Mouse (Mus musculus): ENCODE data around the gene Ly6g5b. TPM values are rescaled to one million over a fixed set of nuclear protein-coding genes. Genes with fewer than 3 reads are reported as not detected.

Ly6g5b gene
- polyA plus RNA-seq, 1 experiment from 2014 or later, result 0.36 TPM

Other genes with a start within 250 kb of the Ly6g5b start
- 0.52 and 0.59 TPM in 2 replicates for gene Zbtb12, start 235.9 kb downstream of the Ly6g5b start, polyA plus RNA-seq (2014; fragmentation: Nextera tagmentation; extraction: Ambion mirVana)
- not detected in 2 replicates for gene Gm20547, start 233.4 kb downstream of the Ly6g5b start, polyA plus RNA-seq (2014; fragmentation: Nextera tagmentation; extraction: Ambion mirVana)
- gene C2, start 217.2 kb downstream of the Ly6g5b start, polyA plus RNA-seq (2014; fragmentation: Nextera tagmentation; extraction: Ambion mirVana), result 0.70 and 0.94 TPM in 2 replicates
- gene Ehmt2, start 217.0 kb downstream of the Ly6g5b start, polyA plus RNA-seq (2014; fragmentation: Nextera tagmentation; extraction: Ambion mirVana), result 32.4 and 42.3 TPM in 2 replicates
- gene Slc44a4, start 201.0 kb downstream of the Ly6g5b start, polyA plus RNA-seq (2014; fragmentation: Nextera tagmentation; extraction: Ambion mirVana), result 0.10 and 0.13 TPM in 2 replicates
- 16.0 and 16.6 TPM in 2 replicates for gene Neu1, start 184.2 kb downstream of the Ly6g5b start, polyA plus RNA-seq (2014; fragmentation: Nextera tagmentation; extraction: Ambion mirVana)
- 0.48 and 0.50 TPM in 2 replicates for gene Hspa1b, start 156.2 kb downstream of the Ly6g5b start, polyA plus RNA-seq (2014; fragmentation: Nextera tagmentation; extraction: Ambion mirVana)
- not detected in 2 replicates for gene Gm20481, start 145.5 kb downstream of the Ly6g5b start, polyA plus RNA-seq (2014; fragmentation: Nextera tagmentation; extraction: Ambion mirVana)
- gene Hspa1a, start 143.3 kb downstream of the Ly6g5b start, polyA plus RNA-seq (2014; fragmentation: Nextera tagmentation; extraction: Ambion mirVana), result 1.9 and 2.5 TPM in 2 replicates
- gene Hspa1l, start 142.7 kb downstream of the Ly6g5b start, polyA plus RNA-seq (2014; fragmentation: Nextera tagmentation; extraction: Ambion mirVana), result 1.7 and 4.0 TPM in 2 replicates
- gene Lsm2, start 133.6 kb downstream of the Ly6g5b start, polyA plus RNA-seq (2014; fragmentation: Nextera tagmentation; extraction: Ambion mirVana), result 162 and 169 TPM in 2 replicates
- gene Vars, start 114.4 kb downstream of the Ly6g5b start, polyA plus RNA-seq (2014; fragmentation: Nextera tagmentation; extraction: Ambion mirVana), result 55.7 and 59.7 TPM in 2 replicates
- gene Vwa7, start 98.8 kb downstream of the Ly6g5b start, polyA plus RNA-seq (2014; fragmentation: Nextera tagmentation; extraction: Ambion mirVana), result 0.20 and 0.27 TPM in 2 replicates
- gene Sapcd1, start 87.4 kb downstream of the Ly6g5b start, polyA plus RNA-seq (2014; fragmentation: Nextera tagmentation; extraction: Ambion mirVana), result 1.8 and 2.1 TPM in 2 replicates
- 4.4 and 4.6 TPM in 2 replicates for gene Msh5, start 68.7 kb downstream of the Ly6g5b start, polyA plus RNA-seq (2014; fragmentation: Nextera tagmentation; extraction: Ambion mirVana)
- 86.4 and 228 TPM in 2 replicates for gene Clic1, start 65.5 kb downstream of the Ly6g5b start, polyA plus RNA-seq (2014; fragmentation: Nextera tagmentation; extraction: Ambion mirVana)
- gene Ddah2, start 56.4 kb downstream of the Ly6g5b start, polyA plus RNA-seq (2014; fragmentation: Nextera tagmentation; extraction: Ambion mirVana), result 213 and 217 TPM in 2 replicates
- gene Ly6g6c, start 50.0 kb downstream of the Ly6g5b start, polyA plus RNA-seq (2014; fragmentation: Nextera tagmentation; extraction: Ambion mirVana), result not detected in 2 replicates
- gene Mpig6b, start 49.2 kb downstream of the Ly6g5b start, polyA plus RNA-seq (2014; fragmentation: Nextera tagmentation; extraction: Ambion mirVana), result 1.4 and 1.8 TPM in 2 replicates
- gene Ly6g6e, start 38.5 kb downstream of the Ly6g5b start, polyA plus RNA-seq (2014; fragmentation: Nextera tagmentation; extraction: Ambion mirVana), result 0.42 TPM in 1 of 2 replicates, not detected in the other
- 2.0 and 2.2 TPM in 2 replicates for gene Ly6g6d, start 37.4 kb downstream of the Ly6g5b start, polyA plus RNA-seq (2014; fragmentation: Nextera tagmentation; extraction: Ambion mirVana)
- gene Ly6g6f, start 29.8 kb downstream of the Ly6g5b start, polyA plus RNA-seq (2014; fragmentation: Nextera tagmentation; extraction: Ambion mirVana), result 1.8 TPM in 2 replicates
- gene Abhd16a, start 26.2 kb downstream of the Ly6g5b start, polyA plus RNA-seq (2014; fragmentation: Nextera tagmentation; extraction: Ambion mirVana), result 47.4 and 51.2 TPM in 2 replicates
- not detected in 2 replicates for gene Ly6g5c, start 7.1 kb downstream of the Ly6g5b start, polyA plus RNA-seq (2014; fragmentation: Nextera tagmentation; extraction: Ambion mirVana)
- gene Gpank1, start 6.0 kb upstream of the Ly6g5b start, polyA plus RNA-seq (2014; fragmentation: Nextera tagmentation; extraction: Ambion mirVana), result 15.7 and 17.2 TPM in 2 replicates
- 221 and 222 TPM in 2 replicates for gene Csnk2b, start 6.6 kb upstream of the Ly6g5b start, polyA plus RNA-seq (2014; fragmentation: Nextera tagmentation; extraction: Ambion mirVana)
- gene D17H6S53E, start 10.9 kb upstream of the Ly6g5b start, polyA plus RNA-seq (2014; fragmentation: Nextera tagmentation; extraction: Ambion mirVana), result 8.4 and 10.8 TPM in 2 replicates
- gene Apom, start 16.6 kb upstream of the Ly6g5b start, polyA plus RNA-seq (2014; fragmentation: Nextera tagmentation; extraction: Ambion mirVana), result 2.3 and 12.9 TPM in 2 replicates
- 72.5 and 77.4 TPM in 2 replicates for gene Bag6, start 19.8 kb upstream of the Ly6g5b start, polyA plus RNA-seq (2014; fragmentation: Nextera tagmentation; extraction: Ambion mirVana)
- 128 and 163 TPM in 2 replicates for gene Prrc2a, start 49.5 kb upstream of the Ly6g5b start, polyA plus RNA-seq (2014; fragmentation: Nextera tagmentation; extraction: Ambion mirVana)
- gene Aif1, start 60.6 kb upstream of the Ly6g5b start, polyA plus RNA-seq (2014; fragmentation: Nextera tagmentation; extraction: Ambion mirVana), result 2.7 and 4.2 TPM in 2 replicates
- 4.9 and 5.0 TPM in 2 replicates for gene Lst1, start 73.0 kb upstream of the Ly6g5b start, polyA plus RNA-seq (2014; fragmentation: Nextera tagmentation; extraction: Ambion mirVana)
- 0.42 TPM in 1 of 2 replicates, not detected in the other for gene Ltb, start 79.0 kb upstream of the Ly6g5b start, polyA plus RNA-seq (2014; fragmentation: Nextera tagmentation; extraction: Ambion mirVana)
- not detected in 2 replicates for gene Tnf, start 86.6 kb upstream of the Ly6g5b start, polyA plus RNA-seq (2014; fragmentation: Nextera tagmentation; extraction: Ambion mirVana)
- gene Lta, start 89.9 kb upstream of the Ly6g5b start, polyA plus RNA-seq (2014; fragmentation: Nextera tagmentation; extraction: Ambion mirVana), result not detected in 2 replicates
- 0.44 TPM in 1 of 2 replicates, not detected in the other for gene Gm16181, start 105.4 kb upstream of the Ly6g5b start, polyA plus RNA-seq (2014; fragmentation: Nextera tagmentation; extraction: Ambion mirVana)
- 9.3 and 10.1 TPM in 2 replicates for gene Atp6v1g2, start 118.2 kb upstream of the Ly6g5b start, polyA plus RNA-seq (2014; fragmentation: Nextera tagmentation; extraction: Ambion mirVana)
- gene Nfkbil1, start 120.4 kb upstream of the Ly6g5b start, polyA plus RNA-seq (2014; fragmentation: Nextera tagmentation; extraction: Ambion mirVana), result 2.3 and 4.9 TPM in 2 replicates
- 317 and 318 TPM in 2 replicates for gene Ddx39b, start 126.3 kb upstream of the Ly6g5b start, polyA plus RNA-seq (2014; fragmentation: Nextera tagmentation; extraction: Ambion mirVana)
- 21.0 and 29.1 TPM in 2 replicates for gene H2-D1, start 147.3 kb upstream of the Ly6g5b start, polyA plus RNA-seq (2014; fragmentation: Nextera tagmentation; extraction: Ambion mirVana)
- gene H2-Q1, start 205.0 kb upstream of the Ly6g5b start, polyA plus RNA-seq (2014; fragmentation: Nextera tagmentation; extraction: Ambion mirVana), result 0.18 and 0.53 TPM in 2 replicates
- gene H2-Q2, start 226.8 kb upstream of the Ly6g5b start, polyA plus RNA-seq (2014; fragmentation: Nextera tagmentation; extraction: Ambion mirVana), result 9.0 and 10.1 TPM in 2 replicates

Measured in heart, embryonic 11.5 days (tissue).